Mouse (Mus musculus) limb, embryonic 15.5 days (tissue): ENCODE results near the gene 1700019D03Rik. TPM values are rescaled to one million over a fixed set of nuclear protein-coding genes. Genes with fewer than 3 reads are reported as not detected.

Experiments used
- ATAC-seq: fragments of 200-750 bp; cut with Nextera tagmentation; 2 replicates; pipeline ENCODE4 v1.8.0; 2017; ENCODE audit warnings: low read depth, moderate TSS enrichment; ENCODE audit not compliant: insufficient number of reproducible peaks, low FRiP score, low TSS enrichment
- H3K27ac ChIP-seq: fragments of 300-500 bp; sonication (generic); 2 replicates; pipeline ENCODE4 v1.5.1; 2015; ENCODE audit warnings: moderate library complexity, mild to moderate bottlenecking, inconsistent platforms
- H3K27me3 ChIP-seq: fragments of 300-500 bp; sonication (generic); 2 replicates; pipeline ENCODE4 v1.6.1; 2015; ENCODE audit warnings: inconsistent platforms
- H3K36me3 ChIP-seq: fragments of 300-500 bp; sonication (generic); 2 replicates; pipeline ENCODE4 v1.6.1; 2015; ENCODE audit warnings: inconsistent platforms
- H3K4me1 ChIP-seq: fragments of 300-500 bp; sonication (generic); 2 replicates; pipeline ENCODE4 v1.6.1; 2015; ENCODE audit warnings: inconsistent platforms
- H3K4me2 ChIP-seq: fragments of 300-500 bp; sonication (generic); 2 replicates; pipeline ENCODE4 v1.6.1; 2015; ENCODE audit warnings: mild to moderate bottlenecking, inconsistent platforms
- H3K4me3 ChIP-seq: fragments of 300-500 bp; sonication (generic); 2 replicates; pipeline ENCODE4 v1.5.1; 2015; ENCODE audit warnings: mild to moderate bottlenecking, inconsistent platforms
- H3K9ac ChIP-seq: fragments of 300-500 bp; sonication (generic); 2 replicates; pipeline ENCODE4 v1.6.1; 2015; ENCODE audit warnings: inconsistent platforms
- H3K9me3 ChIP-seq: fragments of 300-500 bp; sonication (generic); 2 replicates; pipeline ENCODE4 v1.6.1; 2016; ENCODE audit warnings: inconsistent platforms
- WGBS: fragments of 180-500 bp; shearing (Covaris S2); methylation state at CpG from one replicate; pipeline ENCODE4 v1.1.7; 2015; 5-methylcytosine and 5-hydroxymethylcytosine counted together
- polyA plus RNA-seq: library from polyadenylated mRNA; unstranded; fragments of >200 nt; fragmentation: Nextera tagmentation; extraction: Ambion mirVana; gene quantifications from 2 replicates; pipeline ENCODE4 v1.2.1, GENCODE M21; 2015

Gene 1700019D03Rik
- 2.5 and 3.6 TPM in 2 replicates for polyA plus RNA-seq

DNA sequence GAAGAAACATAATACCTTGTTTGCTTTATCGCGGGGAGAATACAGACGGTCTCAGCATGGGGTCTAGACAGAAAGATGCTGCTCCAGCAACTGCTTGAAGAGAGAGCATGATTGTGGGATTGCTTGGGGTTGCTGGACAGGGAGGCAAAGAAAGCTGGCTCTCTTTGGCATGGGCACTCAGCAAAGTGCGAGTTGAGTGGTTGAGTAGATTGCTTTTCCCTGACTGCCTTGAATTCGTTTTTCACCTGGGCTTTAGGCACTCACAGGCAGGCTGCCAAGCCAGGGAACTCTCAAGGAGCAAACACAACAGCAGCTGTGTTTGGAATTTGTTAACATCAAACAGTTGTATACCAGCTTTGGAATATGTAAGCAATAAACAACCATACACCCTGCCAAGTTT is at the start of gene 1700019D03Rik:
TSS of gene 1700019D03Rik (minus strand) at position 101 of the 400 bp plus-strand sequence.
- H3K36me3 ChIP-seq = no peaks in the 10 kb centered on the region

DNA sequence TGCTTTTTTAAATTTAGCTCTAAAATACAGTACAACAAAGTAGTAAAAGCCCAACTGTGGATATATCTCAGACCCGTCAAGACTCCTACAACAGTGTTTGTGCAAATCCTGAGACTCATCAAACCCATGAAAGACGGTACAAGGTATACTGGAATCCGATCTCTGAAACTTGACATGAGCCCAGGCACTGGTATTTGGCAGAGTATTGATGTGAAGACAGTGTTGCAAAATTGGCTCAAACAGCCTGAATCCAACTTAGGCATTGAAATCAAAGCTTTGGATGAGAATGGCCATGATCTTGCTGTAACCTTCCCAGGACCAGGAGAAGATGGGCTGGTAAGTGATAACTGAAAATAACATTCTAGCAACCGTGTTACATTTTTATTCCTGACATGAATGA is 43.9 kb upstream of the 1700019D03Rik start:
- WGBS = 83% methylated on average over 4 of the region's 4 CpGs
- Histone ChIP-seq H3K36me3 (no peaks in the 10 kb centered on the region), H3K9me3 (no peaks in the 10 kb centered on the region)

More for the DNA sequence above, at the start of gene 1700019D03Rik:
- Histone ChIP-seq H3K27ac (no peak within 1 kb of the TSS), H3K9ac (no peak within 1 kb of the TSS), H3K4me3 (no peak within 1 kb of the TSS), H3K9me3 (no peaks in the 10 kb centered on the region), H3K4me2 (no peak within 1 kb of the TSS), H3K27me3 (no peaks in the 10 kb centered on the region), H3K4me1 (no peaks in the 10 kb centered on the region)
- 44% methylated on average over 5 of the region's 5 CpGs for WGBS
- no peak for ATAC-seq

DNA sequence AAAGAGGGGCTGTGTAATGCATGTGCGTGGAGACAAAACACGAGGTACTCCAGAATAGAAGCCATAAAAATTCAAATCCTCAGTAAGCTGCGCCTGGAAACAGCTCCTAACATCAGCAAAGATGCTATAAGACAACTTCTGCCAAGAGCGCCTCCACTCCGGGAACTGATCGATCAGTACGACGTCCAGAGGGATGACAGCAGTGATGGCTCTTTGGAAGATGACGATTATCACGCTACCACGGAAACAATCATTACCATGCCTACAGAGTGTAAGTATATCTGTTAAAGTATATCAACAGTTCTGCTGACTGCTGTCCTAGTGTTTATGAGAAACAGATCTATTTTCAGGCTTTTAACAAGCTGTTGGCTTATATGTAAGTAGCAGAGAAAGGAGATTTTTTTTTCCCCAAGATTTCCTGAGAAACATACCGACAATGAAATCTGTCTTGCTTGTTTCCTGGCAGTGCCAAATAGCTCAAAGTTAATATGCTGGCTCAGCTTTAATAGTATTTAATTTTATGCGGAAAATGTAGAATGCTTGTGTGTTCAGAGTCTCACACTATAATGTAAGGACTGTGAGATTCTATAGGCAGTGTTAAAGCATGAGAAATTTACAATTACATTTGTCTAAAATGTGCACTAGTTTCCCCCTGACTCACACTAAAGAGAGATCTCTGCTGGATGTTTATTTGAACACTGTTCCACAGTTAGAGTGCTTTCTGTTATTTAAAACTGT is 42.1 kb upstream of the 1700019D03Rik start:
- H3K9ac ChIP-seq = no peak overlapping the region
- H3K9me3 ChIP-seq = no peaks in the 10 kb centered on the region
- ATAC-seq = no peak
- WGBS = 39% methylated on average over 13 of the region's 13 CpGs
- H3K36me3 ChIP-seq = no peaks in the 10 kb centered on the region
- no peak overlapping the region for H3K27ac ChIP-seq
- no peaks in the 10 kb centered on the region for H3K27me3 ChIP-seq
- peak overlapping the region; percentile 16; the same call in 1 of the 2 replicates for H3K4me3 ChIP-seq
- H3K4me1 ChIP-seq = 0 out of 2 replicates have a peak, but pooled peaks cover 2% of the 10 kb centered on the region
- no peak overlapping the region for H3K4me2 ChIP-seq

More for the DNA sequence above, 43.9 kb upstream of the 1700019D03Rik start:
- Histone ChIP-seq H3K9ac (no peak overlapping the region), H3K27ac (no peak overlapping the region), H3K4me3 (no peak overlapping the region), H3K4me1 (0 out of 2 replicates have a peak, but pooled peaks cover 2% of the 10 kb centered on the region), H3K4me2 (no peak overlapping the region), H3K27me3 (no peaks in the 10 kb centered on the region)
- no peak for ATAC-seq

DNA sequence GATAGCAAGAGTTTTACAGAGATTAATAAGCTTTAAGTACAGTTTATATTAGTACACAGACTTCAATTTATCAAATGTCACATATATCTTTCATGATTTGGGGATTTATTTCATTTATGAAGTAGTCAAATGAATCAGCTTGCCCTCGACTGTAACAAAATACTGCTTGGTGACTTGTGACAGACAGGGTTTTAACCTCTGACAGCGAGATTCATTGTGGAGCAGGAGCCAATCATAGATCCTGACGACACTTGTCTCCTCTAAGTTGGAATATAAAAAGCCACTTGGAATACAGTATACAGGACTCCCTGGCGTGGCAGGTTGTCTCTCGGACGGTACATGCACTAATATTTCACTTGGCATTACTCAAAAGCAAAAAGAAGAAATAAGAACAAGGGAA is 41.4 kb upstream of the 1700019D03Rik start, which contains the start of gene Mstn:
TSS of gene Mstn (plus strand) at position 301 of the 400 bp plus-strand sequence.
- no peak within 1 kb of the TSS for H3K27ac ChIP-seq
- H3K9me3 ChIP-seq = no peaks in the 10 kb centered on the region
- 57% methylated on average over 6 of the region's 6 CpGs for WGBS
- no peaks in the 10 kb centered on the region for H3K36me3 ChIP-seq
- H3K27me3 ChIP-seq = no peaks in the 10 kb centered on the region
- no peak for ATAC-seq
- H3K4me1 ChIP-seq = 0 out of 2 replicates have a peak, but pooled peaks cover 2% of the 10 kb centered on the region
- H3K4me2 ChIP-seq = no peak within 1 kb of the TSS
- no peak within 1 kb of the TSS for H3K9ac ChIP-seq
- H3K4me3 ChIP-seq = peak within 1 kb of the TSS; percentile 16; the same call in 1 of the 2 replicates

DNA sequence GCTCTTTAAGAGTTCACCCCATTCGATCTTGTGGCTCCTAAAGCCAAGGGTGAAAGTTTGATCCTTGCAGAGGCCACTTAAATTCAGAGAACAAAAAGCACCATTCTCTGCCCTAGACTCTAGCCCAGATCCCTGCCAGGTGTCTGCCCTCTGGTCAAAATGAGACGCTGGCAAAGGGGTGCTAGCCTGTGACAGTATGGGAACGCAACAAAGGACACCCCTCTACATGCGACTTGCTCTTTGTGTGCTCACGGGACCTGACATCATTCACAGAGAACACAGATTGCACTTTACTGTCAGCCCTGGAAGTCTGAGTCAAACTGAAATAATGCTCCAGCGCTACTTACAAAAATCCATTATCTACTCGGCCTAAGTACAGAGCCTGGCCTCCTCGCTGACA is 40.5 kb upstream of the 1700019D03Rik start:
- Histone ChIP-seq H3K27me3 (no peaks in the 10 kb centered on the region), H3K36me3 (no peaks in the 10 kb centered on the region), H3K4me2 (no peak overlapping the region), H3K4me1 (0 out of 2 replicates have a peak, but pooled peaks cover 2% of the 10 kb centered on the region), H3K9ac (no peak overlapping the region), H3K27ac (no peak overlapping the region), H3K4me3 (no peak overlapping the region), H3K9me3 (no peaks in the 10 kb centered on the region)
- 60% methylated on average over 8 of the region's 8 CpGs for WGBS
- ATAC-seq = no peak

DNA sequence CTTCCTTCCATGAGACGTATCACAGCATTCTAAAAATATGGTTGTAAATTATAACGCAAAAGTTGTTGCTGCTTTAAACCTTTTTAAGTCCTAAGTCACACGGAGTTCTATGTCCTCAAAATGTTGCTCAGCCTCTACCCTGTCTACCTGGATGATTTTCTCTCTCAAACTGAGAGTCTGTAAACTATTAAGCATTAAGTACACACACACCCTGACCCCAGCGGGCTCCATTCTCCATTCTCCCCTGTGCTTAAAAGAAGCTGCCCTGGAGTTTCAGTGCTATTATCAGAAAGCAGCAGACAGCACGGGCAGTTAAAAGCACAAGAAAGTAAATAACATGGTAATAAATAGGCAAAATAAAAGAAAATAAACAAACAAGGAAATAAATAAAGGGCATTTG is 39.1 kb upstream of the 1700019D03Rik start:
- Histone ChIP-seq H3K36me3 (no peaks in the 10 kb centered on the region), H3K4me3 (no peak overlapping the region), H3K9ac (no peak overlapping the region), H3K4me2 (no peak overlapping the region), H3K4me1 (0 out of 2 replicates have a peak, but pooled peaks cover 2% of the 10 kb centered on the region), H3K27ac (no peak overlapping the region), H3K27me3 (no peaks in the 10 kb centered on the region), H3K9me3 (no peaks in the 10 kb centered on the region)
- ATAC-seq = no peak
- 58% methylated on average over 5 of the region's 5 CpGs for WGBS

DNA sequence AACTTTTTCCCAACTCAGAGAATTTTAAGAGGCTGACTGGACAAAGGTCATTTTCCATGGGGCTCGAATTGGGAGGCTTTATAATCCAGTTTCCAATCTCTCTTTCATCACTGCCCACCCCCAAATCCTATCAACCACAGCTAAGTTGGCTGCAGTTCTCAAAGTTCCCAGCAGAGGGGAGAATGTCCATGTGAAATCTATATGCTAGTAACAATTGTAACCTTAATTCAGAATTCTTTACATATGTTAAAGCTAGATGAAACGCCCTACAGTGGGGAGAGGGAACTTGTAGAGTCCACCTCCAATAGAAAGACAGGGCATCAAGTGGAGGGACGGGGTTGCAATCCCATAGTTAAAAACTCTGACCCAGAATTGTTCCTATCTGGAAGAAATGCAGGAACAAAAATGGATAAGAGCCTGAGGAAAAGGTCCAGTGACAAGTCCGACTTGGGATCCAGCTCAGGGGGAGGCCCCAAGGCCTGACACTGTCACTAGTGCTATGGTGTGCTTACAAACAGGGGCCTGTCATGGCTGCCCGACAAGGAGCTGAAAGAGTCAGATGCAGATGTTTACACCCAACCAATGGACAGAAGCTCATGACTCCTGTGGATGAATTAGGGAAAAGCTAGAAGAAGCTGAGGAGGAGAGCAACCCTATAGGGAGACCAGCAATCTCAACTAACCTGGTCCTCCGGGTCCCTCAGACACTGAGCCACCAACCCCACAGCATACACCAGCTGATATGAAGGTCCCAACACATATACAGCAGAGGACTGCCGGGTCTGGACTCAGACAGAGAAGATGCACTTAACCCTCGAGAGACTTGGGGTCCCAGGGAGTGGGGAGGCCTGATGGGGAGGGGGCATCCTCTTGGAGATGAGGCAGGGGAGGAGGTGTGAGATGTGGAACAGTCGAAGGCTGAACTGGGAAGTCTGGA is 33.4 kb upstream of the 1700019D03Rik start:
- H3K36me3 ChIP-seq = no peaks in the 10 kb centered on the region
- no peak for ATAC-seq

DNA sequence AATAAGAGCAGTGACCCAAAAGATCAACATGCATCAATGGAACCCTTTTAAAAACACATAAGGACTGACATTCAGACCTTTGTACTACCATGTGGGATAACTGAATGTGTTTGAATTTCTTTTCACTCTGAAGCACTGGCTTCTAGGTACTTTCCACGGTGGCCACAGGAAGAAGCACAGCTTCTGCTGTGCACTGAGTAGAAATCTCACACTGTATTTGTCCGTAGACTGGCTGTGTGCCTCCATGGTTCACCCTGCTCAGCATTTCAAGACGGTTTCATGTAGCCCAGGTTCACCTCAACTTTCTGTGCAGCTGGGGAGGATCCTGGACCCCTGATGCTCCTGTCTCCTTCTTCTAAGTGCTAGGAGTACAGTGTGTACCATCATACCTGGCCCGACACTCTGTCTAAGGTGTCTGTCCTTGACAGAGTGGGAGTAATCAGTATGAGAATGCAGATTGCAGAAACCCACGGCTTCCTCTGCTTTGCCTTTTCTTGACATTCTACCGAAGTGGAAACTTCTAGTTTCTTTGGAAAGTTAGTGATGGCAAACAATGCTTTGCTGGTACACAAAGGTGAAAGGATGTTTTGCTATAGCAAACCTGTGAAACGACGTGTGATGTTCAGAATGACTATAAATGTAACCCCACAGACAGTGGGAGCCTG is 29.9 kb upstream of the 1700019D03Rik start:
- no peaks in the 10 kb centered on the region for H3K27me3 ChIP-seq
- WGBS = 82% methylated on average over 8 of the region's 8 CpGs
- H3K4me2 ChIP-seq = no peak overlapping the region
- no peaks in the 10 kb centered on the region for H3K36me3 ChIP-seq
- no peaks in the 10 kb centered on the region for H3K4me1 ChIP-seq
- no peak overlapping the region for H3K4me3 ChIP-seq
- no peak for ATAC-seq
- H3K9me3 ChIP-seq = no peaks in the 10 kb centered on the region
- H3K27ac ChIP-seq = no peak overlapping the region
- no peak overlapping the region for H3K9ac ChIP-seq

More for the DNA sequence above, 33.4 kb upstream of the 1700019D03Rik start:
- Histone ChIP-seq H3K4me3 (no peak overlapping the region), H3K4me1 (no peaks in the 10 kb centered on the region), H3K27me3 (no peaks in the 10 kb centered on the region), H3K9me3 (no peaks in the 10 kb centered on the region), H3K4me2 (no peak overlapping the region), H3K27ac (no peak overlapping the region), H3K9ac (no peak overlapping the region)
- WGBS = 46% methylated on average over 9 of the region's 9 CpGs

DNA sequence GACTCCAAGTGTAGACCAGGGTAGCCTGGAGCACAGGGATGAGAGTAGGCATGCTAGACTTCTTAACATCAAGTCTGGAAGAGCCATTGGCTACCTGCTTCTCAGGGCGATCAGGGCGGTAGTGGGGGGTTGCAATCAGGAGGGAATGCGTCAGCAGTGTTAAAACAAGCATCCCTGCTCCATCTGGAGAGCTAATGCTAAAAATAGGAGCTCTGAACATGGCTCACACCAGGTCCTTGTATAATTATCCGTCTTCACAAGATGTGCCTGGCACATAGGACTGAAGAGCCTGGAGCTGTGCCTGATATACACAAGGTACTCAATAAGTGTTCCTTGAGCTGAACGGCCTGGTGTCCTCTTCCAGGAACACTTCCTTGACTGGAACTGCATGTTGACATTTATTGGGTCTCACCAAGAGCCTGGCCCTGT is 17.5 kb upstream of the 1700019D03Rik start:
- 78% methylated on average over 5 of the region's 5 CpGs for WGBS
- no peak for ATAC-seq
- H3K36me3 ChIP-seq = no peaks in the 10 kb centered on the region
- no peaks in the 10 kb centered on the region for H3K9me3 ChIP-seq
- no peaks in the 10 kb centered on the region for H3K27me3 ChIP-seq
- H3K4me1 ChIP-seq = no peaks in the 10 kb centered on the region
- no peak overlapping the region for H3K9ac ChIP-seq
- no peak overlapping the region for H3K4me2 ChIP-seq
- H3K4me3 ChIP-seq = no peak overlapping the region
- no peak overlapping the region for H3K27ac ChIP-seq

DNA sequence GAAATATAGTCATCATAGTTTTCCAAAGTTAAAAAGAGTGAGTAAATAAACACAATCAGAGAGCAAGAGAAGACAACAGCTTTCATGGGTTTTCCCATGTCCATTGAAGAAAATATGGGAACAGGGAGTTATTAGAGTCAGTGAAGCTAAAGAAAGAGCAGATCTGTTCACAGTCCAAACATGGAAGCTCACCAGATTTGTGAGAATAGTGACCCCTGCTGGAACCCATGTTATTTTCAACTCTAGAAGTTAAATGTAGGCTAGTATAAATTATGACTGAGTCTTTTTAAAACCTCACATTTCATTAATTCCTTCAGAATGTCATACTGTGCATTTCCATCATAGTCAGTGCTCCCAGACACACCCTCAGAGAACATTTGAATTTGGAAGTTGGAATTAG is 12.6 kb upstream of the 1700019D03Rik start:
- no peak for ATAC-seq
- H3K4me2 ChIP-seq = no peak overlapping the region
- no peaks in the 10 kb centered on the region for H3K9me3 ChIP-seq
- H3K27ac ChIP-seq = no peak overlapping the region
- H3K4me1 ChIP-seq = no peaks in the 10 kb centered on the region
- no peaks in the 10 kb centered on the region for H3K36me3 ChIP-seq
- H3K27me3 ChIP-seq = no peaks in the 10 kb centered on the region
- H3K9ac ChIP-seq = no peak overlapping the region
- H3K4me3 ChIP-seq = no peak overlapping the region

DNA sequence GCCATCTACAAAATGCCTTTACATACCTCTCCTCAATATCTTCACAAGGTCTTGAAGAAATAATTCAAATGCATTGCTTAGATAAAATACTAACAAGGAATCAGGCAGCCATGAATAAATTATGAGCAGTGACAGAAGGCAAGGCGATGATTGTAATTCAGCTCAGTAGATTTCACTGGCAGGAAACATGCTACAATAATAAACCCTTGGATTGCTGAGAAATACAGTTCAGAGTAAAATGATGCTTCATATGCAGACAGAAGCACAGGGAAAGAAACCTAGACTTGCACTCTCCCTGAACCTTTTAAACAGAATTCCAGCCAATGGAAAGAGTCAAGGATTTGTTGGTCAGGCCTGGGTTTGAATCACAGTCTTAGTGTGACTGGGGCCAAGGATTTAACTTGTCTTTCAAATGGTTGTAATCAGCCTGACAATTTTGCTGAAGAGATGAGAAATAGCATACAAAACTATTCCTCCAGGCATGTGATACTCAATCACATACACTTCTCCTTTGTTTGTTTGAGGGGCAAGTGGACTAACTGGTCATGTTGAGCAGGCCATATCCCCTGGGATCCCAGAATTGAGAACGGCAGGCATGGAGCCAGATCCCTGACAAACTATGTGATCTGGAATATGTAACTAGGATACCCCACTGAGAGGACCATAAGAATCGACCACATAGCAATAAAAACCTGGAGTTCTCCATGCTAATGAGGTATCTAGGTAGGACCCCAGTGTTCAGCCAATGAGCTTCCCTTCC is 1.1 kb downstream of the 1700019D03Rik start:
- no peak overlapping the region for H3K9ac ChIP-seq
- no peak for ATAC-seq
- WGBS = 54% methylated on average over 3 of the region's 3 CpGs

More for the DNA sequence above, 1.1 kb downstream of the 1700019D03Rik start:
- Histone ChIP-seq H3K4me1 (no peaks in the 10 kb centered on the region), H3K27ac (no peak overlapping the region), H3K27me3 (no peaks in the 10 kb centered on the region), H3K4me2 (no peak overlapping the region), H3K36me3 (no peaks in the 10 kb centered on the region), H3K9me3 (no peaks in the 10 kb centered on the region), H3K4me3 (no peak overlapping the region)
